Mouse (Mus musculus): Measurements from ENCODE around the gene Phc2. TPM values are rescaled to one million over a fixed set of nuclear protein-coding genes. Genes with fewer than 3 reads are reported as not detected.

Phc2 gene
- polyA plus RNA-seq, 1 experiment from 2014 or later: 110 TPM

DNA sequence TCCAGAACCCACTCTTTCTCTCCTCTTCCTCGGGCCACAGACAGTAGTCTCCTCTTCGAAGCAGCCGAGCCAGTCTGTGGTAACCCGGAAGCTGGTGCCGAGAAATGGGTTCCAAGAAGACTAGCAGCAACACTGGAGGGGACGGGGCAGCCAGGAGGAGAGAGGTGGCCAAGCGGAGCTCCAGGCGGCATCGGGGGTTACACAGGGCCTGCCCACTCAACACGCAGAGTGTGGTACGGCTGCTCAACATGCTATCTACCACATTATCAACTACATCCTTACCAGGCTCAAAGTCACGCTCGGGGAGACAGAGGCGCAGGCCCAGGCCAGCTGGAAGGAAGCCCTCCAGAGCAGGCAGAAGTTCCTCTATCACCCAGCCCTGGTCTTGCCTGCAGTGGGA, 38.7 kb upstream of the Phc2 start:
- WGBS: 90% methylated on average over 14 of the region's 14 CpGs
- peaks cover under 1% of the 10 kb centered on the region; the same call in 1 of the 2 replicates for H3K4me1 ChIP-seq (ENCODE audit: control insufficient read depth, insufficient read depth, low read length)
- H3K27ac ChIP-seq (ENCODE audit: low read depth, low read length): no peak overlapping the region
- H3K9me3 ChIP-seq (ENCODE audit: control insufficient read depth, low read length): no peaks in the 10 kb centered on the region
- DNase-seq (ENCODE audit: low spot score, missing footprints) (no peak), ATAC-seq (ENCODE audit: low FRiP score) (no peak)
- H3K4me2 ChIP-seq: no peak overlapping the region
- no peaks in the 10 kb centered on the region for H3K36me3 ChIP-seq (ENCODE audit: control insufficient read depth, insufficient read depth, low read length)
- H3K27me3 ChIP-seq (ENCODE audit: control insufficient read depth, insufficient read depth, low read length): no peaks in the 10 kb centered on the region
- H3K9ac ChIP-seq (ENCODE audit: low read length): no peak overlapping the region
- no peak overlapping the region for H3K4me3 ChIP-seq (ENCODE audit: low read depth, low read length)

DNA sequence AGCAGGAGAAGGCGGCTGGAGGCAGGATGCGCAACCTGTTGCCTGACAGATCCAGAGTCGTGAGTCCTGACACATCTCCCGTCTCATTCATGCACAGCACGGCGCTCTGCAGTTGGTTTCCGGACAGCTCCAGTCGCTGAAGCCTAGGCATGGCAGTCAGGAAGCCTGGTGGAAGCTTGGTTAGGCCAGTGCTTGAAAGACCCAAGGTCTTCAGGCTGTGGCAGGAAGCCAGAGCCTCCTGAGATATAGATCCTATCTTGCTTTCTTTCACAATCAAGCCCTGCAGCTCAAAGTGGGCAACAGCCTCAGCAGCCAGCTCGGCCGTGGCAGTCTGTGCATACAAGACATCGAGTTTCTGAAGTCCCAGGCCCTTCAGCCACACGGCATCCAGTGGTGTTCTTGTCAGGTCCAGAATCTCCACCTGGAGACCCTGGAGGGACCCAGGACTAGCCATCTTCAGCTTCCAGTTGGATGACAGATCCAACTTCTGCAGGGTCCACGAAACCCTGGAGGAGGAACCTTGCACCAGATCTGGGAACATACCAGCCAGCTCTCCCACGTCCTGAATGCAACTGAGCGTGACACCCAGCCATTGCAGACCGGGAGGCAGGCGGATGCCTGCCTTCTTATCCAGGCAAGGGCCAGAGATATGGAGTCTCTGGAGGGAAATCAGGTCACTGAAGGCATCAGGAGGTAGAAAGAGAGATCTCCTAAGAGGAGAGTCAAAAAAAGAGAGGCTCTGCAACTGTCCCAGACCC, 37.0 kb upstream of the Phc2 start:
- Histone ChIP-seq H3K9me3 (ENCODE audit: control insufficient read depth, low read length) (no peaks in the 10 kb centered on the region), H3K4me2 (no peak overlapping the region), H3K9ac (ENCODE audit: low read length) (0 out of 2 replicates have a peak overlapping the region, but pooled peaks have one; percentile 20), H3K36me3 (ENCODE audit: control insufficient read depth, insufficient read depth, low read length) (no peaks in the 10 kb centered on the region), H3K27me3 (ENCODE audit: control insufficient read depth, insufficient read depth, low read length) (no peaks in the 10 kb centered on the region), H3K27ac (ENCODE audit: low read depth, low read length) (no peak overlapping the region), H3K4me3 (ENCODE audit: low read depth, low read length) (no peak overlapping the region), H3K4me1 (ENCODE audit: control insufficient read depth, insufficient read depth, low read length) (no peaks in the 10 kb centered on the region)
- DNase-seq (ENCODE audit: low spot score, missing footprints) (no peak), ATAC-seq (ENCODE audit: low FRiP score) (no peak)
- 76% methylated on average over 17 of the region's 17 CpGs for WGBS

DNA sequence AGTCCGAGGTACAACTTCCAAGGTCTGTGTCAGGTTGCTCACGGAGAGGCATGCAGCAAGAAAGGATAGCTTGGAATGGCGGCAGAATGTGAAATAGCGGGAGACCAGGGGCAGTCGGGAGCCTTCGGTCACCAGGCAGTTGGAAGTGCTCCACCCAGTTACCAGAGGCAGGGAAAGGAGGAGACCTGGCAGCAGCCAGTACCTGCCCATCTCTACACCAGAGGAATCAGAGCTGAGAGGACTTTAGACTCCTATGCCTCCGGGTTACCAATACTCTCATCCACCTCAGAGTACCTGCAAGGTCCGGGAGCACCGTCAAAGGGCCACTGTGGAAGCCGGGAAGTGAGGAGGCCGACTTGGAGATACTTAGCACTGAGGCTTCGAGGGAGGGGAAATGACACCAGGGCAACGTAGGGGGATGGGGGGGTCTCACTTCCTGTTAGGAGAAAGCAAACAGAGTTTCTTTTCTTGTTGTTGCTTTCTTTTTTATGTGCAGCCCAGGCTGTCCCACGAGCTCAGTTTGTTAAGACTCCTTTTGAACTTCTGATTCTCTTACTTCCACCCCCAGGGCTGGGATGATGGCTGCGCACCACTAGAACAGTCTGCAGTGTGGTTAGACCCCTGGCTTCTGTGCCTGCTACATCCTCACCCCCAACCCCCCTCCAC, 36.1 kb upstream of the Phc2 start, which contains the start of gene Tlr12:
Tlr12 (minus strand) TSS at position 374 of the 666 bp plus-strand sequence.
- no peaks in the 10 kb centered on the region for H3K4me1 ChIP-seq (ENCODE audit: control insufficient read depth, insufficient read depth, low read length)
- DNase-seq (ENCODE audit: low spot score, missing footprints): no peak
- no peaks in the 10 kb centered on the region for H3K9me3 ChIP-seq (ENCODE audit: control insufficient read depth, low read length)
- 73% methylated on average over 15 of the region's 15 CpGs for WGBS
- H3K4me2 ChIP-seq: no peak within 1 kb of the TSS
- H3K27ac ChIP-seq (ENCODE audit: low read depth, low read length): no peak within 1 kb of the TSS
- H3K36me3 ChIP-seq (ENCODE audit: control insufficient read depth, insufficient read depth, low read length): no peaks in the 10 kb centered on the region
- H3K9ac ChIP-seq (ENCODE audit: low read length): 0 out of 2 replicates have a peak within 1 kb of the TSS, but pooled peaks have one; percentile 20
- H3K4me3 ChIP-seq (ENCODE audit: low read depth, low read length): no peak within 1 kb of the TSS
- no peaks in the 10 kb centered on the region for H3K27me3 ChIP-seq (ENCODE audit: control insufficient read depth, insufficient read depth, low read length)
- ATAC-seq (ENCODE audit: low FRiP score): no peak

DNA sequence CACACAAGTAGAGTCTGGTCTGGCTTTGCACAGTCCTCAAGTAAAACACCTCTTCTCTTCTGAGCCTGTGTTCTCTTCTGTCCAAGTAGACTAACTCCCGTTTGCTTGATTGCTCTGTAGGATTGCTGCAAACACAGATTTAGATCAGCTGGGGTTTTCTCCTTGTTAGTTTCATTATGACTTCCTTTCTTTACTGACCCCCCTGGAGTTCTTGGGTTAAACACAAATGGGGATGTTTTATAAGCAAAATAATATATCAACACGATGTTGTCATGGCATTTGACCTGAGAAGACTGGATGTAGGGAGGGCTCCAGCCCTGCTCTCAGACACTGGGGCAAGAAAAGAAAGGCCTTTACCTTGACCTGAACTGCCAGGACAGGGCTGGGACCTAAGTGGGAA, 35.5 kb upstream of the Phc2 start:
- no peak overlapping the region for H3K9ac ChIP-seq (ENCODE audit: low read length)
- no peaks in the 10 kb centered on the region for H3K4me1 ChIP-seq (ENCODE audit: control insufficient read depth, insufficient read depth, low read length)
- H3K36me3 ChIP-seq (ENCODE audit: control insufficient read depth, insufficient read depth, low read length): no peaks in the 10 kb centered on the region
- DNase-seq (ENCODE audit: low spot score, missing footprints) (no peak), ATAC-seq (ENCODE audit: low FRiP score) (no peak)
- WGBS: 57% methylated on average over 2 of the region's 2 CpGs
- no peak overlapping the region for H3K4me3 ChIP-seq (ENCODE audit: low read depth, low read length)
- no peak overlapping the region for H3K27ac ChIP-seq (ENCODE audit: low read depth, low read length)
- no peaks in the 10 kb centered on the region for H3K9me3 ChIP-seq (ENCODE audit: control insufficient read depth, low read length)
- H3K4me2 ChIP-seq: no peak overlapping the region
- no peaks in the 10 kb centered on the region for H3K27me3 ChIP-seq (ENCODE audit: control insufficient read depth, insufficient read depth, low read length)

DNA sequence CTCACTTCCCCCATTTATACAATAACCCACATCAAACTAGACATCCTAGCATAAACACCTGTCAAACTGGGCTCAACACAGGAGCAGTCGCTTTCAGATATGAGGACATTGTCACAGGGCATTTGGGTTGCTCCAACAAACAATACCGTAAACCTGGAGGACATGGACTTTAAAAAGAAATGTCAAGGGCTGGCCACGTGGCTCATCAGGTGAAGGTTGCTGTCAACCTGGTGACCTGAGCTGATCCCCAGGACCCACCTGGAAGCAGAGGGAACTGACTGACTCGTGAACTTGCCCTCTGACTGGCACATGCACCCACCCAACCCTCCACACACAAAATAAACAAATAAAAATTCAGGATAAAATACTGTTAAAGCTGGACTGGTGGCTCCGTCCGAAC, 33.9 kb upstream of the Phc2 start:
- Histone ChIP-seq H3K27me3 (ENCODE audit: control insufficient read depth, insufficient read depth, low read length) (no peaks in the 10 kb centered on the region), H3K9me3 (ENCODE audit: control insufficient read depth, low read length) (no peaks in the 10 kb centered on the region), H3K27ac (ENCODE audit: low read depth, low read length) (no peak overlapping the region), H3K4me3 (ENCODE audit: low read depth, low read length) (no peak overlapping the region), H3K36me3 (ENCODE audit: control insufficient read depth, insufficient read depth, low read length) (no peaks in the 10 kb centered on the region), H3K4me1 (ENCODE audit: control insufficient read depth, insufficient read depth, low read length) (no peaks in the 10 kb centered on the region), H3K9ac (ENCODE audit: low read length) (no peak overlapping the region), H3K4me2 (no peak overlapping the region)
- DNase-seq (ENCODE audit: low spot score, missing footprints): no peak
- 87% methylated on average over 6 of the region's 6 CpGs for whole genome bisulfite sequencing
- no peak for ATAC-seq (ENCODE audit: low FRiP score)

DNA sequence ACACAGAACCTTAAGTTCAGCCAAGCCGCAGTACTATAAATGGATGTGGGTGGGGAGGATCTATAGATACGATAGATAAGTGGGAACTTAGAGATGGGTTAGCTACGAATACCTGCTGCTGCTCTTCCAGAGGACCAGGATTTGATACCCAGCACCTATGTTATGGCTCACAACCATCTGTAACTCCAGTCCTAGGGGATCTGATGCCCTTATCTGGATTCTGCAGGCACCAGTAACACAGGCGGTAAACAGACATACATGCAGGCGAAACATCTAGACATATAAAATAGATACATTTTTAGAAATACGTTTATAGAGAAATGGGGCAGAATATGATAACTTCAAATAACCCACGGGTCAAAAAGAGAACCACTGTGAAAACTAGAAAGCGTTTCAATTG, 33.4 kb upstream of the Phc2 start:
- Histone ChIP-seq H3K9me3 (ENCODE audit: control insufficient read depth, low read length) (no peaks in the 10 kb centered on the region), H3K4me1 (ENCODE audit: control insufficient read depth, insufficient read depth, low read length) (no peaks in the 10 kb centered on the region), H3K27ac (ENCODE audit: low read depth, low read length) (no peak overlapping the region), H3K4me3 (ENCODE audit: low read depth, low read length) (no peak overlapping the region), H3K4me2 (no peak overlapping the region), H3K27me3 (ENCODE audit: control insufficient read depth, insufficient read depth, low read length) (no peaks in the 10 kb centered on the region), H3K36me3 (ENCODE audit: control insufficient read depth, insufficient read depth, low read length) (no peaks in the 10 kb centered on the region), H3K9ac (ENCODE audit: low read length) (no peak overlapping the region)
- ATAC-seq (ENCODE audit: low FRiP score) (no peak), DNase-seq (ENCODE audit: low spot score, missing footprints) (no peak)
- WGBS: 91% methylated on average over 8 of the region's 8 CpGs

DNA sequence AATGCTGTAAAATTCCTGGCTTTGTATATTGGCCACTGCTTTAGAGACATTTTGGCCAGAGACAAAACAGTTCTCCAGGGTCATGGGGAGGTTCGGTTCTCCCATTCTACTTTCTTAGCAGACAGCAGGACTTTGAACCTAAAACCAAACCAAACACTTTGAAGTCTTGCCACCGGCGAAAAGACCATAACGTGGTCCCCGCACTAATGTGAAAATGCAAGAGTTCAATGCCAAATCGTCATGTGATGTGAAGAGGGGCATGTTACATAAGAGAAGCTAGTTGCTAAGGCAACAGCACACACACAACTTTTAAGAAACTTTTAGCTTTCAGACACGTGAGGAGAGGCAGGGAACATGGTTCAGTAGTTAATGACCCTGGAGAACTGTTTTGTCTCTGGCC, 19.1 kb upstream of the Phc2 start:
- H3K27me3 ChIP-seq (ENCODE audit: control insufficient read depth, insufficient read depth, low read length): no peaks in the 10 kb centered on the region
- 89% methylated on average over 7 of the region's 7 CpGs for WGBS
- no peak overlapping the region for H3K4me2 ChIP-seq
- DNase-seq (ENCODE audit: low spot score, missing footprints) (no peak), ATAC-seq (ENCODE audit: low FRiP score) (no peak)
- H3K9ac ChIP-seq (ENCODE audit: low read length): no peak overlapping the region
- H3K9me3 ChIP-seq (ENCODE audit: control insufficient read depth, low read length): no peaks in the 10 kb centered on the region
- H3K4me3 ChIP-seq (ENCODE audit: low read depth, low read length): no peak overlapping the region
- H3K27ac ChIP-seq (ENCODE audit: low read depth, low read length): no peak overlapping the region
- no peaks in the 10 kb centered on the region for H3K36me3 ChIP-seq (ENCODE audit: control insufficient read depth, insufficient read depth, low read length)
- no peaks in the 10 kb centered on the region for H3K4me1 ChIP-seq (ENCODE audit: control insufficient read depth, insufficient read depth, low read length)

DNA sequence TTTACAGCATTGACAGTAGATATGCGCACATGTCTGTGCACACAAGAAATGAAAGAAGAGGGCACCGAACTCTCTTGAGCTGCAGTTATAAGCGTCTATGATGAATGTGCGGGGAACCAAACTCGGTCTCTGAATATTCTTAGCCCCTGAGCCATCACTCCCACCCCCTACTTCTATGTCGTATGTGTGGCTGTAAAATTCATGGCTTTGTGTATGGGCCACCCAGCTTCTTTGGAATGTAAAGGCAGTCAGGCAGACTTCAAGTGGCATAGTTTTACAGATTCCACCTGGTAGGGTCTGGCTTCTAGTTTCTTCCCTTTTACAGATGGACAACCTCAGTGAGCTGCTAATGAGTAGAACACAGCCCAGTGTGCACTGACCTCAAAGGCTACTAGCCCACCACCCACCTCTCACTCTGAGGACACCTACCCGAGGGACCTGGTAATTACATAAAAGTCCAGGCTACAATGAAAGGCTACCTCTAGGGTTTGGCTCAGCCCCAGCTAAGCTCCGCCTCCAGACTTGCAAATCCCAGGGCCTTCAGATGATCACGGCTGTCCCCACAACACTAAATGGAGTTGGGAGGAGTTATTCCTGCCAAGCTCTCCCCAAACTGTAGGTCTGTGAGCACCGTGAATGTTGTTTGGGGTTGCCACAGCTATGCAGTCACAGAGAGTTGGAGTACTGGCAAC, 18.5 kb upstream of the Phc2 start:
- DNase-seq (ENCODE audit: low spot score, missing footprints): no peak

DNA sequence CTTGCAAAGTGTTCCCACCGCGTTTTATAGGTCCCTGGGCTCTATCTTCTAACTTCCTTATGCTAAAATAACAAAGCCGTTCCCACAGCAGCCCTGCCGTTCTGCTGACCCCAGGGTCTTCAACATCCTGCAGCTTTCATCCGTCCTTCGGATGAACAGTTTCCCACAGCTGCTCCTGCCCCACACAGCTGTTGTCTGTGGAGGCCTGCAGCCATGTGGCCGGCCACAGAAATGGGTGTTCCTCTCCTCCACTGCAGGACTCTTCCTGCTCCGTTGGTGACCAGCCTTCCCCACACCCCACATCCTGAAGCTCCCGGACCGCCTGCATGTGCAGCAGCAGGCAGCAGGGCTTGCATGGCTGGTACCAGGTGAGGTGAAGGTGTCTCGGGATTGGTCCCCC, 17.3 kb upstream of the Phc2 start:
- H3K4me1 ChIP-seq (ENCODE audit: control insufficient read depth, insufficient read depth, low read length): no peaks in the 10 kb centered on the region
- H3K9me3 ChIP-seq (ENCODE audit: control insufficient read depth, low read length): no peaks in the 10 kb centered on the region
- H3K27ac ChIP-seq (ENCODE audit: low read depth, low read length): no peak overlapping the region; the same call in 1 of the 2 replicates
- DNase-seq (ENCODE audit: low spot score, missing footprints): no peak
- ATAC-seq (ENCODE audit: low FRiP score): no peak
- H3K36me3 ChIP-seq (ENCODE audit: control insufficient read depth, insufficient read depth, low read length): no peaks in the 10 kb centered on the region
- no peaks in the 10 kb centered on the region for H3K27me3 ChIP-seq (ENCODE audit: control insufficient read depth, insufficient read depth, low read length)
- H3K4me2 ChIP-seq: no peak overlapping the region
- WGBS: 52% methylated on average over 11 of the region's 11 CpGs
- no peak overlapping the region for H3K9ac ChIP-seq (ENCODE audit: low read length)
- H3K4me3 ChIP-seq (ENCODE audit: low read depth, low read length): no peak overlapping the region

More for the DNA sequence above, 18.5 kb upstream of the Phc2 start:
- Histone ChIP-seq H3K9ac (ENCODE audit: low read length) (no peak overlapping the region), H3K27me3 (ENCODE audit: control insufficient read depth, insufficient read depth, low read length) (no peaks in the 10 kb centered on the region), H3K9me3 (ENCODE audit: control insufficient read depth, low read length) (no peaks in the 10 kb centered on the region), H3K4me3 (ENCODE audit: low read depth, low read length) (no peak overlapping the region), H3K27ac (ENCODE audit: low read depth, low read length) (no peak overlapping the region), H3K4me1 (ENCODE audit: control insufficient read depth, insufficient read depth, low read length) (no peaks in the 10 kb centered on the region), H3K4me2 (no peak overlapping the region), H3K36me3 (ENCODE audit: control insufficient read depth, insufficient read depth, low read length) (no peaks in the 10 kb centered on the region)
- 65% methylated on average over 10 of the region's 10 CpGs for WGBS
- no peak for ATAC-seq (ENCODE audit: low FRiP score)

Data from midbrain, embryonic 11.5 days (tissue).